Mouse (Mus musculus): ENCODE results near the gene Fam117a.

Fam117a gene

GRCm38 (mm10) chr11:95336568-95337128, at the start of gene Fam117a:
TSS of gene Fam117a (plus strand) at chr11:95337018.
- peak; percentile 85 to 87 for DNase-seq (ENCODE audit: low spot score in 2 of 2)

DNA sequence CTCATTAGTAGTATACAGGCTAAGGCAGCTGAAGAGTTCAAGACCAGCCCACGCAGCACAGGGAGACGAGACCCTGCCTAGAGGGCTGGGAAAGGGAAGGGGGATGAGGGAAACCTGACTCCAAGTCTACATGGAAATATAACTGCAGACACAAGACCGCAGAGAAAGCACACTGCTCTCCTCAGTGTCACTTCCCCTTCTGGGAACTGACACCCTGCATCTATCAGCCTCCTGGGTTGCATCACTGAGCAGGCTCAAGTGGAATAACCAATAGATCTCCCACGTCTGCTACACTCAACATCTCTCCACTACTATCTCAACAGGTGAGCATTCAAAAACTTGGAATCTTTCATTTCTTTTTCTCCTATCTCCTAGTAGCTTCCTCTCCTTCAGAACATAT, 44.8 kb upstream of the Fam117a start:
- no peak for DNase-seq (ENCODE audit: low spot score in 2 of 2)

GRCm38 (mm10) chr11:95293017-95293624, 43.7 kb upstream of the Fam117a start:
- no peak for DNase-seq (ENCODE audit: low spot score in 2 of 2)

- DNase-seq (ENCODE audit: low spot score in 2 of 2), result no peak
Measured at GRCm38 (mm10) chr11:95295736-95296135, 41.1 kb upstream of the Fam117a start.

GRCm38 (mm10) chr11:95298146-95298545, 38.7 kb upstream of the Fam117a start:
- DNase-seq (ENCODE audit: low spot score in 2 of 2), result no peak

- DNase-seq (ENCODE audit: low spot score in 2 of 2), result no peak
Measured at GRCm38 (mm10) chr11:95299886-95300285, 36.9 kb upstream of the Fam117a start.

DNA sequence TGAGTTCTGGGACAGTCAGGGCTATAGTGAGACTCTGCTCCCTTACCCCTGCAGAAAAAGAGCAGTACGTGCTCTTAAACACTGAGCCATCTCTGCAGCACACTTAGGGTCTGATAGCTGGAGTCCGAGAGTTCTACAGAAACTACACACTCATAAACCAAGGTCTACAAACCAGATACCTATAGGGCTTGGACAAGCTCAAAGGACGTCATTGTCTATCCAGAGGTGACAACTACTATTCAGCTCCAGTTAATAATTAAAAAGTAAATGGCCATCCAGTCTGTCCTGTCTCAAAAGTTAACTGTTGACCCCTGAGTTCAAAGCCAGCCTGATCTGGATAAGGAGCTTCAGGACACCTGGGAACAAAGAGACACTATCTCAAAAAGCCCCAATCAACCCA, 35.0 kb upstream of the Fam117a start:
- DNase-seq (ENCODE audit: low spot score in 2 of 2), result no peak

- no peak for DNase-seq (ENCODE audit: low spot score in 2 of 2)
Measured at GRCm38 (mm10) chr11:95305600-95305999, 31.2 kb upstream of the Fam117a start.

DNA sequence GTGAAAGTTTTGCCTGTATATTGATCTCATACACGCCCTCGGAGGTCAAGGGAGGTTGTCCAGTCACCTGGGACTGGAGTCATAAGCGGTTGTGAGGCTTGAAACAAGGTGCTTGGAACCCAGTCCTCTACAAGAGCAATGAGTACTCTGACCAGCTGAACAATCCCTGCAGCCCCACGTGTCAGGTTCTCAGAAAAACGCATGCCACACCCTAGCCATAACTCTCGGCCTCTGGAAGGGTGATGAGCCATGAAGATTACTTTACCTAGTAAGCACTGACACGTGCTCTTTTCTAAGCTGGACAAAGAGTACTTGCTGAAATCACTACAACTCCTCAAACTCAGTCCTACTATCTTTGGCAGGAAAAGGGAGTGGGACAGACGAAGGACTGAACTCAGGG, 29.3 kb upstream of the Fam117a start:
- DNase-seq (ENCODE audit: low spot score in 2 of 2), result no peak

DNA sequence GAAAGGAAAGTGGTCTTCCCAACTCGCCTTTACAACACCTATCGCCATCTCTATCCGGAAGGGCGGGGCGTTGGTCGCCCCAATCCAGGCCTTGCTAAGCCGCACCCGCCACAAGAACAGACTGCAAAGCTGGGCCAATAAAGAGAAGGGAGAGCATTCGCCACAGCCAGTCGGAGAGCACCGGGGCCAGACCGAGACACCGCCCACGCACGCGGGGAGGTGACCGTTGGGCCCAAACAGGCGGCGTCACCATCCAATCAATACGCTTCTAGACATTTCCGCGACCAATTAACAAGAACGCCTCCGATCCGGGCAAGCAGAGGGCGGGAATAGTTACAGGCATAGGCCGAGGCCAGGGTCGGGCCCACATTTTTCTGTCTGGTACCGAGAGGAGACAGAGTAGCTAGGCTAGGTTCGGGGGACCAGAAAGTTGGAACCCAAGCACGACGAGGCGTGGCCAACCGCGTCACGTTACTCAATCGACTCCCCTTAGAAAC, 27.3 kb upstream of the Fam117a start:
- peak; percentile 97 for DNase-seq (ENCODE audit: low spot score in 2 of 2)

GRCm38 (mm10) chr11:95310007-95310647, 26.7 kb upstream of the Fam117a start, which contains the start of gene Kat7:
TSS of gene Kat7 (minus strand) at chr11:95310246.
- DNase-seq (ENCODE audit: low spot score in 2 of 2), result peak; percentile 96

GRCm38 (mm10) chr11:95310648-95311424, 26.0 kb upstream of the Fam117a start:
- peak in 1 of 2 experiments; percentile 30 for DNase-seq (ENCODE audit: low spot score in 2 of 2)

- no peak for DNase-seq (ENCODE audit: low spot score in 2 of 2)
Measured at GRCm38 (mm10) chr11:95311425-95311807, 25.4 kb upstream of the Fam117a start.

- DNase-seq (ENCODE audit: low spot score in 2 of 2), result no peak
Measured at GRCm38 (mm10) chr11:95315215-95315955, 21.4 kb upstream of the Fam117a start.

DNA sequence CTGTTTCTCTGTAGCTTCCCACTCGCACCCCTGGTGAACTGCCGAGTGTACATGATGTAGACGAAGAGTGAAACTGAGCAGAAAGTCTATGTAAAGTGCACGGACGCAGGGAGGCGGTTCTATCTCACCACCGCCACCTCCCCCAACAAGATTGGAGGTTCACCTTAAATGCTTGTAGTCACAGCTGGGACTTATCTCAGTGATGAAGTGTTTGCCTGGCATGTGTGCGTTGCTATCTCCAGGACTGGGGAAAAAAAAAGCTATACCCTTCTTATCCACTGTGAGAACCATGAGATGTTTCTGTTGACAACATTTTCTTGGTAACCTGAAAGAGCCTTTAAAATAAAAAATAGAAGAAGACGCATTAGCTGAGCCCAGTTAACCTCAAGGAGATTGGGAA, 18.7 kb upstream of the Fam117a start:
- DNase-seq (ENCODE audit: low spot score in 2 of 2), result no peak

GRCm38 (mm10) chr11:95319506-95319905, 17.3 kb upstream of the Fam117a start:
- no peak for DNase-seq (ENCODE audit: low spot score in 2 of 2)

- DNase-seq (ENCODE audit: low spot score in 2 of 2), result no peak
Measured at GRCm38 (mm10) chr11:95320010-95320409, 16.8 kb upstream of the Fam117a start.

GRCm38 (mm10) chr11:95324181-95324580, 12.6 kb upstream of the Fam117a start:
- no peak for DNase-seq (ENCODE audit: low spot score in 2 of 2)

GRCm38 (mm10) chr11:95325832-95326231, 11.0 kb upstream of the Fam117a start:
- no peak for DNase-seq (ENCODE audit: low spot score in 2 of 2)

DNA sequence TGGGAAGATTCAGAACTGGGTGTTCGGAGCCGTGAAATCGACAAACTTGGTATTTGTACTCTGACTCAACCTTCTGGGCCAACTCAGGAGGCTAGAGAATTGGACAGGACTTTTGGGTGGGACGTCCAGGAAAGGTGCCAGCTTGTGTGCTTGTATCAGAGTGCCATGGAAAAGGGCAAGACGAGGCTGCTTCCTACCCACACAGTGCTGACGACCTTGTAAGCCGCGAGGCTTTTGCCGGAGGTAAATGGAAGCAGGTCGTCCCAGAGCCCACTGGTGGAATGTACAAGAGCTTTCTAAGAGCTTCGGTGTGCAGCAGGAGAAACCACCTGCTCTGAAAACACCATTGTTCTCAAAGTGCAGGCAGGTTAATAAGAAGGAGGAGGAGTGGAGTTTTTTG, 10.6 kb upstream of the Fam117a start:
- no peak for DNase-seq (ENCODE audit: low spot score in 2 of 2)

GRCm38 (mm10) chr11:95328629-95329028, 8.2 kb upstream of the Fam117a start:
- no peak for DNase-seq (ENCODE audit: low spot score in 2 of 2)

DNA sequence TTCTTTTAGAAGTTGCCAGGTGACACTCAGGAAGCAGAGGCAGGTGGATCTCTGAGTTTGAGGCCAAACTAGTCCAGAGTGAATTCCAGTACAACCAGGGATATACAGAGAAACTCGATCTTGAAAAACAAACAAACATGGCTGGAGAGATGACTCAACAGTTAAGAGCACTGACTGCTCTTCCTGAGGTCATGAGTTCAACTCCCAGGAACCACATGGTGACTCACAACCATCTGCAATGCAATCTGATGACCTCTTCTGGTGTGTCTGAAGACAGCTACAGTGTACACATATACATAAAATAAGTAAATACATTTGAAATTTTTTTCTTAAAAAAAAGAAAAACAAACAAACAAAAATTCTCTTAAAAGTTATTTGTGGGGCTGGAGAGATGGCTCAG, 6.2 kb upstream of the Fam117a start:
- DNase-seq (ENCODE audit: low spot score in 2 of 2), result no peak
